Mouse (Mus musculus) olfactory bulb, adult 2 months (tissue): ENCODE results near the gene Rplp0.

Source experiments
- CTCF ChIP-seq: fragments of 200-500 bp; IDR thresholded peaks from 2 replicates; pipeline ENCODE4 v1.5.1; 2012; ENCODE audit warnings: low read depth, mild to moderate bottlenecking, low read length, moderate library complexity; ENCODE audit not compliant: insufficient read depth
- POLR2A ChIP-seq: fragments of 200-500 bp; IDR thresholded peaks from 2 replicates; pipeline ENCODE4 v1.6.1; 2012; ENCODE audit warnings: mild to moderate bottlenecking, low read depth, low read length, moderate library complexity; ENCODE audit not compliant: insufficient read depth

DNA sequence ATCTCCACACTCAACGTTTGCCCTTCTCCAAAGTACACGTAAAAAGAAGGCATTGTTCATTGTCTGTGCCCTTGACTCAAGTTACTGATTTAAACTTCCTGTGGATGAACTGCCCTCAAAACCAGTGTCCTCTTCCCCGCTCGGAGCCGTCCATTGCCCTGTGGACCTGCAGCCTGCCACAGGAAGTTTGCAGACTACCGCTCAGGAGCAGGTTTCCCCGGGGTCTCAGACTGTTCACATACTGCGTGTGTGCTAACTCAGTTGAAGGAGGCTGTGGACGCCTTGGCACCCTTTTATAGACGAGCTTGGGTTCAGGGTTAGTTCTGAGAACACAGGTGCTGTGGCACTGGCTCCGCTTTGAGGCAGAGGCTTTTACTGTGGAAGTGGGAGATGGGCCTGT is 10.0 kb downstream of the Rplp0 start:
- no peak for TF ChIP-seq CTCF
- TF ChIP-seq POLR2A, result no peak
